Mouse (Mus musculus) olfactory bulb, adult 2 months (tissue): ENCODE measurements around the gene Olfr220.

ENCODE experiments used
- CTCF ChIP-seq: fragments of 200-500 bp; IDR thresholded peaks from 2 replicates; pipeline ENCODE4 v1.5.1; 2012; ENCODE audit warnings: low read depth, mild to moderate bottlenecking, low read length, moderate library complexity; ENCODE audit not compliant: insufficient read depth
- POLR2A ChIP-seq: fragments of 200-500 bp; IDR thresholded peaks from 2 replicates; pipeline ENCODE4 v1.6.1; 2012; ENCODE audit warnings: mild to moderate bottlenecking, low read depth, low read length, moderate library complexity; ENCODE audit not compliant: insufficient read depth

DNA sequence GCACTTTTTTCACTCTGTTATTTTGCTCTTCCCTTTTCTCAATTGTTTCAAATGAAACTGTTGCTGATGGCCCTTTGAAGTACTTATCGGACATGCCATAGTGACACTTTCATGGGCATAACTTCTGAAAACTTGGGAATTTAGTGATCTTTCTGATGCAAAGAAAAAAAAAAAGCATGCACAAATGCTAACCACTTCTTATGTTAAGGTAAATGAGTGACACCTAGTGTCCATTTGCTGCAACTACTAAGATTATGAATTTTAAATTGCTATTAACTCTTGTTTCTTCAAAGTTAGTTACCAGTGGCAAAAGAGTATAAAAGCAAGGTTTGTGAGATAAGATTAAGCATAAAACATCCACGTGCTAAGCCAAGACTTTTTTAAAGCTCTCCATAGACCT is 24.4 kb downstream of the Olfr220 start:
- TF ChIP-seq CTCF, result no peak
- no peak for TF ChIP-seq POLR2A
